21 mouse cellular contexts compared by ENCODE assay signal in genomic region chr15:86095722-86096603, GRCm38 (mm10). TPM values are rescaled to one million over a fixed set of nuclear protein-coding genes. Genes with fewer than 3 reads are reported as not detected.
A peak's percentile ranks its signal among the peaks of the same experiment; 100 is the strongest.
DNase-seq lines count a peak whose midpoint lies in the region; ATAC-seq and TF ChIP-seq lines count a peak whose summit lies in the region.
"Had no signal": no experiment of that assay in that cellular context is flagged by ENCODE, and none has a peak within 500 bp of the region (broad histone marks: within the 10 kb centered on the region; RNA-seq: fewer than 3 reads in every experiment).

No protein-coding gene starts in this region.

- H3K36me3 ChIP-seq in heart, embryonic 11.5 days (ENCODE audit: control insufficient read depth, insufficient read depth, low read length): no peaks in the 10 kb centered on the region
- H3K36me3 ChIP-seq in lung, postnatal 0 days (ENCODE audit: insufficient read depth, low read length): no peaks in the 10 kb centered on the region
- H3K36me3 ChIP-seq in intestine, embryonic 14.5 days (ENCODE audit: control insufficient read depth, insufficient read depth, low read length): no peaks in the 10 kb centered on the region
- H3K36me3 ChIP-seq in stomach, embryonic 16.5 days (ENCODE audit: control insufficient read depth, insufficient read depth, low read length): no peaks in the 10 kb centered on the region

- no peak overlapping the region for H3K4me3 ChIP-seq in heart, embryonic 11.5 days (ENCODE audit: low read depth, low read length)
- H3K4me3 ChIP-seq in lung, postnatal 0 days (ENCODE audit: low read depth, low read length): no peak overlapping the region
- no peak overlapping the region for H3K4me3 ChIP-seq in intestine, embryonic 14.5 days (ENCODE audit: low read depth, low read length)
- H3K4me3 ChIP-seq in stomach, embryonic 16.5 days (replicated peaks; ENCODE audit: low read length): no peak overlapping the region
- H3K4me3 ChIP-seq: embryonic facial prominence, embryonic 10.5 days; erythroblast, embryonic 14.5 days; gastrocnemius, adult 2 months; limb, embryonic 15.5 days had no signal

- 86% methylated on average over 17 of the region's 17 CpGs for WGBS in heart, embryonic 11.5 days (ENCODE audit: insufficient replicate concordance)
- WGBS in lung, postnatal 0 days: 70% methylated on average over 17 of the region's 17 CpGs
- WGBS in intestine, embryonic 14.5 days: 70% methylated on average over 17 of the region's 17 CpGs
- 64% methylated on average over 17 of the region's 17 CpGs for WGBS in stomach, embryonic 16.5 days

- H3K9ac ChIP-seq in heart, embryonic 11.5 days (ENCODE audit: low read depth, low read length): no peak overlapping the region
- H3K9ac ChIP-seq in lung, postnatal 0 days (replicated peaks; ENCODE audit: low read depth): no peak overlapping the region
- H3K9ac ChIP-seq in intestine, embryonic 14.5 days (ENCODE audit: low read length): no peak overlapping the region
- peak overlapping the region; percentile 18; the same call in 1 of the 2 replicates for H3K9ac ChIP-seq in stomach, embryonic 16.5 days (ENCODE audit: low read length)
- H3K9ac ChIP-seq: limb, embryonic 15.5 days; lung, embryonic 14.5 days had no signal

- peak; percentile 60 for DNase-seq in heart, adult 8-10 months (ENCODE audit: low spot score)
- DNase-seq in lung, postnatal 0 days (ENCODE audit: low spot score): peak; percentile 58
- DNase-seq in lung, adult 18-20 months: no peak
- DNase-seq in intestine, embryonic 14.5 days (ENCODE audit: low spot score): no peak
- no peak for DNase-seq in layer of hippocampus, adult 9-11 months
- DNase-seq: adrenal gland, adult 2 months; cerebellum, postnatal 36 days; gastrocnemius, adult 2 months; kidney, adult 18-20 months; layer of hippocampus, postnatal 36 days; lung, embryonic 14.5 days; midbrain, embryonic 14.5 days; retina, postnatal 1 day had no signal

- ATAC-seq in heart, embryonic 11.5 days (replicated peaks; ENCODE audit: insufficient number of reproducible peaks, low FRiP score, low TSS enrichment): no peak
- peak; percentile 57 for ATAC-seq in lung, postnatal 0 days
- ATAC-seq in intestine, embryonic 14.5 days (replicated peaks; ENCODE audit: low FRiP score, low TSS enrichment, low read depth): no peak
- ATAC-seq in stomach, embryonic 16.5 days (ENCODE audit: insufficient read depth, low FRiP score): no peak
- ATAC-seq in CD4-positive, CD25-positive, alpha-beta regulatory T cell, adult 4 months: no peak
- ATAC-seq: forebrain, embryonic 16.5 days had no signal

- H3K27me3 ChIP-seq in heart, embryonic 11.5 days (ENCODE audit: control insufficient read depth, insufficient read depth, low read length): no peaks in the 10 kb centered on the region
- no peaks in the 10 kb centered on the region for H3K27me3 ChIP-seq in lung, postnatal 0 days (replicated peaks; ENCODE audit: insufficient read depth, low read length)
- H3K27me3 ChIP-seq in intestine, embryonic 14.5 days (replicated peaks; ENCODE audit: control insufficient read depth, insufficient read depth, low read length): no peaks in the 10 kb centered on the region
- H3K27me3 ChIP-seq in stomach, embryonic 16.5 days (ENCODE audit: control insufficient read depth, insufficient read depth, low read length): no peaks in the 10 kb centered on the region
- H3K27me3 ChIP-seq: limb, embryonic 15.5 days had no signal

- no peak for TF ChIP-seq EP300 in lung, postnatal 0 days (IDR thresholded peaks at IDR 0.05)

- no peak for TF ChIP-seq CTCF in lung, postnatal 0 days (IDR thresholded peaks at IDR 0.05)

- H3K27ac ChIP-seq in heart, embryonic 11.5 days (ENCODE audit: low read depth, low read length): no peak overlapping the region
- peak overlapping the region; percentile 58 for H3K27ac ChIP-seq in lung, postnatal 0 days (ENCODE audit: low read length)
- H3K27ac ChIP-seq in intestine, embryonic 14.5 days (ENCODE audit: low read depth): peak overlapping the region; percentile 71
- peak overlapping the region; percentile 85 for H3K27ac ChIP-seq in stomach, embryonic 16.5 days (ENCODE audit: low read length)
- H3K27ac ChIP-seq: embryonic facial prominence, embryonic 10.5 days; gastrocnemius, adult 2 months; limb, embryonic 15.5 days had no signal

- H3K4me2 ChIP-seq in heart, embryonic 11.5 days: no peak overlapping the region
- no peak overlapping the region for H3K4me2 ChIP-seq in lung, postnatal 0 days (replicated peaks; ENCODE audit: low read depth, low read length)
- no peak overlapping the region for H3K4me2 ChIP-seq in intestine, embryonic 14.5 days (ENCODE audit: low read length)
- H3K4me2 ChIP-seq in stomach, embryonic 16.5 days (ENCODE audit: low read depth, low read length): no peak overlapping the region
- H3K4me2 ChIP-seq: limb, embryonic 15.5 days; lung, embryonic 14.5 days had no signal

- no peaks in the 10 kb centered on the region for H3K9me3 ChIP-seq in heart, embryonic 11.5 days (replicated peaks; ENCODE audit: control insufficient read depth, low read length)
- no peaks in the 10 kb centered on the region for H3K9me3 ChIP-seq in lung, postnatal 0 days (ENCODE audit: low read length)
- H3K9me3 ChIP-seq in intestine, embryonic 14.5 days (ENCODE audit: control insufficient read depth, low read length): no peaks in the 10 kb centered on the region
- no peaks in the 10 kb centered on the region for H3K9me3 ChIP-seq in stomach, embryonic 16.5 days (replicated peaks; ENCODE audit: control insufficient read depth, low read length)
- H3K9me3 ChIP-seq: embryonic facial prominence, embryonic 10.5 days; G1E; limb, embryonic 15.5 days had no signal

- no peaks in the 10 kb centered on the region for H3K4me1 ChIP-seq in heart, embryonic 11.5 days (ENCODE audit: control insufficient read depth, insufficient read depth, low read length)
- H3K4me1 ChIP-seq in lung, postnatal 0 days (ENCODE audit: insufficient read depth, low read depth, low read length): peaks cover 15% of the 10 kb centered on the region; the same call in 1 of the 2 replicates
- peaks cover 11% of the 10 kb centered on the region; the same call in 1 of the 2 replicates for H3K4me1 ChIP-seq in intestine, embryonic 14.5 days (replicated peaks; ENCODE audit: control insufficient read depth, insufficient read depth, low read length)
- peaks cover 34% of the 10 kb centered on the region for H3K4me1 ChIP-seq in stomach, embryonic 16.5 days (ENCODE audit: control insufficient read depth, insufficient read depth, low read length)

RNA-seq across cellular contexts. Expression of gene Gramd4, which starts 38.5 kb away (rescaled TPM):
- total RNA-seq in heart, adult 8-10 months (2022): 10 to 100 TPM; 26.1 to 31.8 (median 27.3) TPM
- 4.9 and 6.5 TPM in 2 replicates for polyA plus RNA-seq in heart, embryonic 11.5 days (2014; fragmentation: Nextera tagmentation; extraction: Ambion mirVana)
- 9.9 and 11.1 TPM in 2 replicates for polyA plus RNA-seq in lung, postnatal 0 days (2015; fragmentation: Nextera tagmentation; extraction: Ambion mirVana)
- 6.0 and 8.1 TPM in 2 replicates for polyA plus RNA-seq in intestine, embryonic 14.5 days (2014; fragmentation: Nextera tagmentation; extraction: Ambion mirVana)
- 10.5 and 12.1 TPM in 2 replicates for polyA plus RNA-seq in stomach, embryonic 16.5 days (2015; fragmentation: Nextera tagmentation; extraction: Ambion mirVana)
- 10 to 100 TPM; 25.3 to 25.7 TPM for polyA plus RNA-seq in CD4-positive, CD25-positive, alpha-beta regulatory T cell, adult 4 months (2017; shearing (Covaris generic))

Comparison
In these comparisons a context has a peak if more than half of its experiments do, and no peak if none do; other contexts are left out.
1. DNase-seq: peak in heart, adult 8-10 months (single experiment) and lung, postnatal 0 days (single experiment); none in lung, adult 18-20 months (0 of 2), intestine, embryonic 14.5 days (single experiment) and layer of hippocampus, adult 9-11 months (single experiment).